Mouse (Mus musculus): ENCODE results near the gene H1fx.

- TF ChIP-seq CTCF (IDR thresholded peaks at IDR 0.05; ENCODE audit: extremely low read depth, insufficient read length, insufficient replicate concordance, low read depth, low read length) (no peak), POLR2A (IDR thresholded peaks at IDR 0.05; ENCODE audit: low read depth, low read length) (no peak)
Observed at GRCm38 (mm10) chr6:87937178-87937788, 44.2 kb downstream of the H1fx start.

All from small intestine, adult 2 months (tissue).